Mouse (Mus musculus) layer of hippocampus, adult 9-10 months (tissue): ENCODE measurements around the gene Olfr938.

ENCODE experiments used
- DNase-seq: peaks from one replicate; pipeline ENCODE4 v3.0.0; 2022; ENCODE audit warnings: low spot score

The Olfr938 gene

GRCm38 (mm10) chr9:39078787-39079186 lies at the start of gene Olfr938:
Olfr938 (minus strand) TSS chr9:39078887.
- no peak for DNase-seq

- DNase-seq = no peak
Observed at GRCm38 (mm10) chr9:39127831-39128230, 49.1 kb upstream of the Olfr938 start, which contains the start of gene Olfr27. Olfr27 (plus strand) TSS chr9:39128131.

DNA sequence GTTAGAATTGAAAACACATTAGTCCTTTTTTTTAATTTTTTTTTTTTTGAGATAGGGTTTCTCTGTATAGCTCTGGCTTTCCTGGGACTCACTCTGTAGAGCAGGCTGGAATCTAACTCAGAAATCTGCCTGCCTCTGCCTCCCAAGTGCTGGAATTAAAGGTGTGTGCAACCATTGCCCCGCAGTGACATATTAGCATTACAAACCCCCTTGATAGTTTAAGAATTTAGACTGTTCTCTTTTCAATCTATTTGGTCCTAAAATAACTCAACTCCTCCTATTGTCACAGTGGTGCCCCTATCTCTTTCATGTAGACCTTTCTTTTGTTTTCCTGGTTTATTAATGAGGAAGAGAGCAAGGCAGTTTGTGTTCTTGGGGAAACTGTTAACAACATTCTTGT lies 48.6 kb upstream of the Olfr938 start:
- DNase-seq = no peak

DNA sequence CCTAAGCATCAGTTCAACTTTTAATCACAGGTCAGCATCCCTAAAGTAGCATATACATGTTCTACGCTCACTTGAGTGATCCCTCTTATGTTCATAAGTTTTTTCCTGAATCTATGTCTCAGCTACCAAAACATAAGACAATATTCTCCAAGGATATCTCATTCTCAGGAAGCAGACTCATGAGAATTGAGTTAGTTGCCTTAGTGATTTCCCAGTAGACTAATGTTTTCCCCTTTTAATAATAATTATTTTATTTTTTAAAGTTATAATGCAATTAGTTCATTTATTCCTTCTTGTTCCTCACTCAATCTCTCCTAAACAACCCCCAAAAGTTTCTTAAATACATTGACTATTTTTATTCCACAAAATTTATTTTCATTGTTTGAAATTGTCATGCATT lies 13.8 kb downstream of the Olfr938 start, which contains the start of gene Olfr937:
TSS of gene Olfr937 (minus strand) at position 101 of the 400 bp plus-strand sequence.
- no peak for DNase-seq
